Mouse (Mus musculus): ENCODE results near the gene Rnf223.

The Rnf223 gene

GRCm38 (mm10) chr4:156130436-156130835 lies at the start of gene Rnf223:
Gene Rnf223, plus strand, starts transcription at chr4:156130513.
- no peak for DNase-seq (ENCODE audit: low spot score)

DNA sequence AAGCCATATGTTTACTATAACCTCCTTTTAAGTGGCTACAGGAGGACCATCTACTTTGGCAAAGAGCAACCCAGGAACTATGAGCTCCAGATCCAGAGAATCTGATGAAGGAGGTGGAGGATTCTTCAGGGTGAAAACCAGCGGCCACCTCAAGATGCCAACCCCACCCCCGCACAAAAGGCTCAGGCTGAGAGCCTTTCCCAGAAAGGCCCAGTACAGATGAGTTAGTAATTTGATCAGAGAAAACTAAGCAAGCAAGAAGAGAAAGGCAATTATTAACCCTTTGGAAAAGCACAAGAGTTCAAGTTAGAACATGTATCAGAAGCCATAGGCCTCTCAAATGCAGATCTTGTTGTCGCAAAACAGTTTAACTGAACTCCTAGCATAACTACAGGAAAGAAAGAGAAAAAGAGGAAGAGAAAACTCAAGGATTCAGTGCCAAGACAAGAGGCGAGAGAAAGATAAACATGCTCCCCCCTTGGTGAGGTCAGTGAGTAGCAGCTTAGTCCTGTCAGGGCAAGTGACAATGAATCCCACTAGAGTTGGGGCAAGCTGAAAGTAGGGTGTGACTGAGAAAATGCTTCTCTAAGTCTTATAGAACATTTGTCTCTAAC lies 47.6 kb upstream of the Rnf223 start:
- no peak for DNase-seq (ENCODE audit: low spot score)

DNA sequence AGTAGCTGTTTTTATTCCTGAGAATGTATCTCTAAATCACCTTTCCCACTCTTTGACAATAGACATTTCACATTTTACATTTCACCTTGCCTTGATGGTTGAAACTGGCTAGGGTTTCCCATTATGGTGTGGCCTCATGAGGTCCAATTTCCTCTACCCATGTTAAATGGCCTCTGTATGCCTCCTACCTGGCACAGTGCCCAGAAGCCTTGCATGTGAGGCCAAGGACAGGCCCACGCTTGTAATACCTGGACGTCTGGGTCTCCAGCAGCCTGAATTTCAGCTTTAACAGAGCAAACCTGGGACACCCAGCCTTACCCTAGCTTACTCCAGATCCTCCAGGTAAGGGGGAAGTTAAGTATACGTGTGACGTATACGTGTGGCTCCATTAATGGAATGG lies 47.0 kb upstream of the Rnf223 start:
- DNase-seq (ENCODE audit: low spot score) = peak; percentile 37

DNA sequence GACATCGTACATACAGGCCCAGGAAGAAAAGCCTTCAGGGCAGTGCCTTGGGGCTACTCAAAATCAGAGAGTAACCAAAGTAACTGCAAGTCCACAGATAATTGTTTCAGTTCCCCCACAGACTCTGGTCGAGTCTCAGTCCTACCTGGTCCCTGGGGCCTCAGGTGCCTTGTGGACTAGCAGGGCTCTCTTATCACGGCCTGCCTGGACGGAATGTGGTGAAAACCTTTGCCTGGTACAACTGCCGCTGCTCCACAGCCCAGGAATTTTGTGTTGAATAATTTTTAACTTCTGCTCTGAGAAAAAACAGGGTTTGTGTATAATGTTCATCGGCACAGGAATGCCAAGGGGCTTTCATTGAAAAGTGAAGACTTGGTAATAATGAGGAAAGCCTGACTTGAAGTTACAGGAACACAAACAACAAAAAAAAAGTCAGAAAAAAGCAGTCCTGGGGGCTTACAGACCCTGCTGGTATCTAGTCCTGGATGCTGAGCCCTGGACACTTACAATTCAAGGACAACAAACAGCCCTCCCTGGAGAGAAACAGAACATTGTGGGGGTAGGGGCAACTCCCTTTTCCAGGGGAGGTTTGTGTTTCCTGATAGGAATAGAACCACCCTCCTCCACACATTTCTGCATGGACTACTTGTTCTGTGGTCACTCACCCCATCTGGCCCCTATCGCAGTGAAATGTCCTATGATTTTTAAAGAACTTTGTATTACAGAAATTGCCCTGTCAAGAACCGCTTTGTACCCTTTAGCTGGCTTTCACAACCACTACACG lies 46.0 kb upstream of the Rnf223 start:
- no peak for DNase-seq (ENCODE audit: low spot score)

- no peak for DNase-seq (ENCODE audit: low spot score)
Measured at GRCm38 (mm10) chr4:156085256-156085655, 45.1 kb upstream of the Rnf223 start.

GRCm38 (mm10) chr4:156087398-156088087 lies 42.8 kb upstream of the Rnf223 start:
- no peak for DNase-seq (ENCODE audit: low spot score)

GRCm38 (mm10) chr4:156091236-156091635 lies 39.1 kb upstream of the Rnf223 start:
- DNase-seq (ENCODE audit: low spot score) = no peak

- DNase-seq (ENCODE audit: low spot score) = no peak
Measured at GRCm38 (mm10) chr4:156092765-156093164, 37.5 kb upstream of the Rnf223 start.

DNA sequence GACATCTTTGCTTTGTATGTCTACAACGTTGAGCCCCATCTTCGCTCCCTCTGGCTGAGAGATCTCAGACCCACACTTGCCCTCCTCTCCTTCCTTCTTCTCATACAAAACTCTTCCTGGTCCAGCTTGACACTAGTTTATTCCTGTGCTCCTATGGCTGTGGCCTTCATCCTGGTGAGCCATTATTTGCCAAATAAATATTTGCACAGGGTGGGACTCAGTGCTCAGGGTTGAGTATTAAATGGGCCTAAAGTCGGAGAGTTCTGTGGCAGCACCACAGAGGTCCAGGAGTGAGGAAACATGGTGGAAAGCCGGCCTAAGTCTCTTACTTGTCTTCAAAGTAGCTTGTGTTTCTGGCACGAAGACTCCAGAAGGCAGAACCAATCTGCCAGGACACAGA lies 36.6 kb upstream of the Rnf223 start:
- DNase-seq (ENCODE audit: low spot score) = no peak

DNA sequence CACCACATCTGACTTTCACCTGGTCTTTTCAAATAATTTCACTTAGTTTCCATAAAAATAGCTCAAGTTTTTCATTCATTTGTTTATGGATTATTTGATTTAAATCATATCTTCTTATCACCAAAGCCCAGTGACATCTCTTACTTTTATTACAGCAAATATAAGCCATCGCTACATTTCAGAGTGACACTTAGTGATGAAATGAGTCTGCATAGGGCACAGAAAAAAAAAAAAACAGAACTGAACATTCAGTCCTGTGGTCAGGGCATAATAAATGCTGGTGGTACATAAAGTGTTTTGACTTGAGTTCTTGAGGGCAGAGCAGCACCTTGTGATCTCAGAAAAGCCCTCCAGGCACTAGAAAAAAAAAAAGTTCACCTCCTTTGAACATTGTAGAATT lies 34.1 kb upstream of the Rnf223 start:
- DNase-seq (ENCODE audit: low spot score) = no peak

GRCm38 (mm10) chr4:156097770-156098366 lies 32.4 kb upstream of the Rnf223 start:
- DNase-seq (ENCODE audit: low spot score) = no peak

DNA sequence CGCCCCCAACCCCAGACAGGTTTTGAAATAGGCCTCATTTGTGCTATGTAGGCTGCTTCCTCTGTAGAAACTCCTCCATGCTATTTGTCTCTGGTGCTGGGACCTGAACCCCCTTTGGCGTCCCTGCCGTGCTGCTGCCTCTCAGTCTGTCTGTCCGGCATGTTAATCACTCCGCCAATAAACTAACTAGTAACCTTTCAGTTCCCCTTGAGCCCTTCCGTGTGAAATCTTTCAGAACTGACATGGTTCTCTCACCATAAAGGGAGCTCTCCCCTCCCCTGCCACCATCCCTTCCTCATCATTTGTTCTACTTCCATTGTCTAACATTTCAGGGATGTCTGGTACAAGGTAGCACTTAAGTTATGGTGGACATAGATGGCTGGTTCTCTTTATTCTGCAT lies 30.9 kb upstream of the Rnf223 start:
- no peak for DNase-seq (ENCODE audit: low spot score)

GRCm38 (mm10) chr4:156100501-156100900 lies 29.8 kb upstream of the Rnf223 start:
- DNase-seq (ENCODE audit: low spot score) = no peak

DNA sequence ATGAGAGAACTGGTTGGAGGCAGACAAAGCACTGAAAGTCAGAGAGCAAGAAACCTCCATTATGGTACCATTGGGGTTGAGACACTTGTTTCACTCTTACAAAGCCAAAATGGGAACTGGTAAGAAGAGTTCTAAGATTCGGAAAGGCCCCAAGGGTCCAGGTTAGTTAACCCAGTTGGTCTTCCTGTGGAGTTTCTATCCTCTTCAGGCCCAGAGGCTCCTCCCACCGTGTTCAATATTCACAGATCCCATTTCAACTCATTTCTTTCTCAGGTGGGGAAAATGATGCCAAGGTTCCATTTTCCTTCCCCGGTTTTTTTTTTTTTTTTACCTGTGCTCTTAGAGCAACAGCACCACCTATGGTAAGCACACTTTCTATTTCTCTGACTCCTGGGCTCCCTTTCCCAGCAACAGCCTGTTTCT lies 28.8 kb upstream of the Rnf223 start:
- no peak for DNase-seq (ENCODE audit: low spot score)

GRCm38 (mm10) chr4:156103342-156103741 lies 27.0 kb upstream of the Rnf223 start:
- DNase-seq (ENCODE audit: low spot score) = no peak

DNA sequence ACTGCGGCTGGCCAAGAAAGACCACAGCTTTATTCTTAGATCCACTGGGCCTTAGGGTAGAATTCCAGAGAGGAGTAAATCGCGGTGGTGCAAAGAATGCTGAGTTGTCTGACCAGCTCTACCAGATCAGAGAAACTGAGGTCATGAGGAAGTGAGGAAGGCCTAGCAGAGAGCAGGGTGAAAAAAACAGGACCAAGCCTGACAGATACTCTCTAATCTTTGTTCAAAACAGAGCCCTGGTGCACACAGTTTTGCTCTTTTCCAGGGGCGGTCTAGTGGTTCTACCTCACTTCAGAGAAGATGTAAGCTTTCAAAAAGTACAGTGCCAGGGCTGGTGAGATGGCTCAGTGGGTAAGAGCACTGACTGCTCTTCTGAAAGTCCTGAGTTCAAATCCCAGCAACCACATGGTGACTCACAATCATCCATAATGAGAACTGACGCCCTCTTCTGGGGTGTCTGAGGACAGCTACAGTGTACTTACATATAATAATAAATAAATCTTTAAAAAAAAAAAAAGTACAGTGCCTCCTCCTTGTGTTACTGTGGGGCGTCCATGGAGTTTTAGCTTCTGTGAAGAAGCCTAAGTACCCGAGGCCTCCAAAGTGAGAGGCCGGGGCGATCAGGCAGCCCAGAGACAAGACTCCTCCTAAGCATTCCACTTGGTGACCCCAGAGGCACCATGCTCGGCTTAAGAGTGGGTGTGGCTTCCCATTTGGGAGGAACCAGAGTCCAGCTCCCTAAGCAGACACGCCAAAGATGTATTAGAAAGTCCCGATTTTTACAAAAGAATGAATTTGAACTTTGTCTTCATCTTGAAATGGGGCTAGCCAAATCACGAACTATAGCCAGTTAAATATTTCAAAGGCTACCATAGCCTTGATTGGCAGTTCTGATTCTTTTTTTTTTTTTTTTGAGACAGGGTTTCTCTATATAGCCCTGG lies 21.4 kb upstream of the Rnf223 start:
- DNase-seq (ENCODE audit: low spot score) = peak; percentile 68

DNA sequence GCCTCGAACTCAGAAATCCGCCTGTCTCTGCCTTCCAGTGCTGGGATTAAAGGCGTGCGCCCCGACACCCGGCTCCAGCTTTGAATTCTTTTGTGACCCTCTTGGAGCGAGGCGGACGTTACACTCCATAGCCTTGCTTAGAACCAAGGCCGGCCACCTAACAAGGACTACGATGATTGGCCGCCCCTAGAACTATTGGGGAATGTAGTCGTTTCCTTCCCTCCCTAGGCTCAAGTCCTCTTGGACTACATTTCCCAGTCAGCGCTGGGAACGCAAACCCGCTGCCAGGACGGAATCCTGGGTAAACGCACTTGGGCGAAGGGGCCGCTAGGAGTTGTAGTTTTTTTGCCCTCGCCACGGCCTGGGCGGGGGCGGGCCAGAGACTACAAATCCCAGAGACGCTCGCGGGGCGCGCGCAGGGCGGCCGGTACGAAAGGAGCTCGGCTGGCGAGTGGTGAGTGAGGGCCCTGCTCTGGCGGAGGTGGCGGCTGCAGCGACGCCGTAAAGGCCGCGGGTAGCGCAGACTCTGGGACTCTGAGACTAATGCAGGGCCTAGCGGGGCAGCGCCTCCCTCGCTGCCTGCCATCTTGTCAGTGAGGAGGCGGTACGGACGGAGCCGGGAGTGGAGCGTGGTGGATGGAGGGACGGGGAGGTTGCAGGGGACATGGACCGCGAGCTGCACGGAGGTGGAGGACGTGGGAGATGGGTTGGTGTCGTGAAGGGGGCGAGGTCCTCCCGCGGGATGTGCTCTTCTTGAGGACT lies 20.6 kb upstream of the Rnf223 start, which contains the start of gene 9430015G10Rik:
Gene 9430015G10Rik, plus strand, starts transcription at position 413 of the 762 bp plus-strand sequence.
- peak; percentile 99 for DNase-seq (ENCODE audit: low spot score)

DNA sequence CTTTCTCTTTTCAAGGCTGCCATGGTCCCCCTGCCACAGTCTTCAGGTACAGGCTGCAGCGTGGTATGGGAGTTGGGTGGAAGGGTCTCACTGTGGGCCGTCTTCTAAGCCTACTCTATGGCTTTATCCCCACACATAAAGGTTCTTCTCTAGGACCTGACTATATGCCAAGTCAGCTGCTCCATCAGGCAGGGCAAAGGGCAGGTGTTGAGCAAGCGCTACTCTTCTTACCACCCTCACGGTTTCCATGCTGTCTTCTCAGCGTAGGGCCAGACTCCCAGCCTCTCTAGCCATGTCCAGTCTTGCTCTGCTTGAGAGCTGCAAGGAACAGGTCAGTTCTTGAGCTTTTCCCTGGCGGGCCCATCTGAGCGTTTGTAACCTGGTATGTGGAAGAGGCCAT lies 6.2 kb upstream of the Rnf223 start:
- no peak for DNase-seq (ENCODE audit: low spot score)

DNA sequence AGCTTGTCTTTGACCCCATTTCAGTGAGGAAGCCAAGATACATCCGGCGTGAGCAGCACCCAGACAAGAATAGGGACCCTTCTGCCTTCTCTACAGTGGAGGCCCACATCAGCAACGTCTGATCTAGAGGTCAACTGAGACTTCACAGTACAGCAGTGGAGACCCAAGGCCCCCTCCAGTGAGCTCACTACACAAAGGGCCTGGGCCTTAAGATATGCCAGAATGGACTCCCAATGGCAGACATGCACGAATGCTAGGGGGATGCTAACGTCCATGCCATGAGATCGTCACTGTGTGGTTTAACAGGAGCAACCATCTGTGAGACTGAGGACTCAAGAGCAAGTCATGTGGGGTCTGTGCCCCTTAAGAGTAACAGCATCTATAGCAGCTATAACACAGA lies 4.9 kb upstream of the Rnf223 start:
- no peak for DNase-seq (ENCODE audit: low spot score)

DNA sequence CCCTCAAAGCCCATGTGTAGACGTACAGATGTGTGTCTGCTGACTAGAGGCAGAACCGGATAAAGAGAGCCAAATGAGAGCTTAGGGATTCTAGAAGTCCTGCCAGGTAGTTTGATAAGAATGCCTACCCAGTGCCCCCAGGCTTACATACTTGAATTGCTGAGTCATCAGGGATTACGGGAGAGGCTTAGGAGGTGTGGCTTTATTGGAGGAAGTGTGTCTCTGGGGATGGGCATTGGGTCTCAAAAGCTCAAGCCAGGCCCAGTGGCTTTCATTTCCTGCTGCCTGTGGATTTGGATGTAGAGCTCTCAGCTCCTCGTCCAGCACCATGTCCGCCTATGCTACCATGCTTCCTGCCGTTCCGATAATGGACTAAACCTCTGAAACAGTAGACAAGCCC lies 3.5 kb upstream of the Rnf223 start:
- no peak for DNase-seq (ENCODE audit: low spot score)

- DNase-seq (ENCODE audit: low spot score) = no peak
Measured at GRCm38 (mm10) chr4:156128746-156129145, 1.6 kb upstream of the Rnf223 start.

Data from MN1 (cell line).